Mouse (Mus musculus) cerebellum, adult 9-11 months (tissue): ENCODE data around the gene Nhsl2.

Experiments
- DNase-seq: peaks from one replicate; pipeline ENCODE4 v3.0.0; 2022

The Nhsl2 gene

GRCm38 (mm10) chrX:101907301-101907700 lies 58.1 kb downstream of the Nhsl2 start:
- DNase-seq, result no peak

DNA sequence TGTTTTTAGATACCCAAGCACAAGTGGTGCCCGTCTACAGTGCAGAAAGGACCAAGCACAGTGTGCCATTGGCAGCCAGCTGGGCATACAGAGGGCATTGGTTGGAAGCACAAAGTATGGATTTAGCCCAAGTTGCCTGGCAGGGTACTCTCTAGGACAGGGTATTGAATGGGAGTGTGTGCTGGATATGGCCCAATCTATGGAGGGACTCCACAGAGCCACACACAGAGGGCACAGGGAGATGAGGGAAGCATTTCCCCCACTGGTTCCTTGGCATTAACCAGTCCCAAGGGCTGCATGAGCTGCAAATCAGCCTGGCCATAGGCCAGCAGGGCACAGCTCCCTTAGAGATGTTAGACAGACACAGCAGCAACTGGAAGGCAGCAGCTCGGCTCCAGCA lies 79.9 kb downstream of the Nhsl2 start:
- peak; percentile 37 for DNase-seq

DNA sequence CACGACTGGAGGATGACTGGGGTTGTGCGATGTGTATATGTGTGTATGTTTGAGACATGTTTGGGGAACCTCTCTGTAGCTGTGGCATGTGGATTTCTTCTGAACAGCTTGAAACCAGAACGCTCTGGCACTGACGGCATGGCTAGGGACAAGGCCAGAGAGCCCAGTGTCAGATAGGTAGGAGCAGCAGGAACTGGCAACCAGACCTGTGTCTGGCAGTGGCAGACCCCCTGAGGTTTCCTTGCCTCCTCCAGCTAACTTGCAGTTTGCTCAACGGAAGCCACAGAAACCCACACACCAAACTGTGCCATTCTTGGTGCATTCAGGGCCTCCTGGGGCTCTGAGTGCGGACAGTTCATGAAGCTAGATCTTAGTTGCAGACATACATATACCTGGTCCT lies 81.1 kb downstream of the Nhsl2 start:
- peak; percentile 62 for DNase-seq

GRCm38 (mm10) chrX:101931016-101931415 lies 81.8 kb downstream of the Nhsl2 start:
- DNase-seq, result no peak

GRCm38 (mm10) chrX:101932244-101932643 lies 83.1 kb downstream of the Nhsl2 start:
- peak; percentile 88 for DNase-seq

GRCm38 (mm10) chrX:101933346-101933745 lies 84.2 kb downstream of the Nhsl2 start:
- DNase-seq, result peak; percentile 63

DNA sequence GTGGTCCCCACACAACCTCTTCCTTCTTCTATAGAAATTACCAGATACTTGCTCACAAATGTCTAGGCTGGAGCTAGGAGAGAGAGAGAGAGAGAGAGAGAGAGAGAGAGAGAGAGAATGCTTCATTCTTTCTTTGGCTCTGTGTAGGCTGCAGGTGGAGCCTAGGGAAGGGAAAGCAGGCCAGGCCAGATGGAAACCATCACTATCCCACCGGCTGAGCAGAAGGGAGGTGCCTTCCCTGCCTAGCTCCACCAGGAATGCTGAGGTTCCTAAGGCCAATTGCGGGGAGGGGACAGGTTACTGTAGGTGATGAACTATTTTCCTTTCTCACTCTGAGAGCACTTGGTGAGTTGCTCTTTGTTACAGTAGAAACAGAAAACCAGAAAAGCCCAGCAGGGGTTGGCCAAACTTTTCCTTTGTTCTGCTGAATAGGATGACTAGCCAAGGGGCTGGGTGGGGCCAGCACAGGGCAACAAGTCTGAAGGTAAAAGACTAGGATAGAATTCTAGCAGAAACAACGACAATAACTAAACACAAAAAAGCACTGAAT lies 86.2 kb downstream of the Nhsl2 start:
- peak; percentile 57 for DNase-seq

- peak; percentile 51 for DNase-seq
Measured at GRCm38 (mm10) chrX:101939486-101939885, 90.3 kb downstream of the Nhsl2 start.

DNA sequence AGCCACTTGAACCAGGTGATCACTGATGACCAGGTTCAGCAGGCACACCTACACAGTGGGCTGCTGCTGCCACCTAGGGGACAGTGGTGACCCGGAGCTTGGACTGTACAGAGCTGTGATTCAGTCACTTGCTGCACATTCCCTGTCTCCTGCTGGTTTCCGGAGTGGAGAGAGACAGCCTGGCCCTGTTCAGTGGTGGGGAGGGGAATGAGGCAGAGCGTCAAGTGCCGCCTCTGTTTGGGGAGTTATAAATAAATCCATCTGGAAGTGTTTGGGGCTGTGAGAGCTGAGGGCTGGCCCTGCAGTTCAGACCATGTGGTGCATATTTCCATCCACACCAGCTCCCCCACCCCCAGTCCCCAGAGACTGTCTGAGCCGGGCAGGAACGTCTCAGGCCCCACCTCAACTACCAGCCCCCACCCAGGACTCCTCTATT lies 93.3 kb downstream of the Nhsl2 start:
- peak; percentile 89 for DNase-seq

DNA sequence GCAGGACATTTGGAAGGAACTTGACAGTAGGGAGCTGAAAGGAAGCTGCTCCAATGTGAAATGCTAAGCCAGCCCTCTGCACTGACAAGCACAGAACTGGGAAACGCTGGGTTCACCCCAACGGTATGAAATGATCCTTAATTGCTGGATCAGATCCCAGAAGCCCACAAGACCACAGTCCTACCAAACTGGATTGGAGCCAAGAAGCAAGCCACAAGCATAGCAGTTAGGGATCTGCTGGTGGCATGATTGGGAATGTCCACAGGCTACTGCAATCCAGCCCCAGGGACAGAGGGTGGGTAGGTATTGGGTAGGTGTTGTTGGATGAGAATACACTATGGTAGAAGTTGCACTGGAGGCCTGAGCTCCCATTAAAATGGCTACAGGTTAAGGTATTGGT lies 94.6 kb downstream of the Nhsl2 start:
- DNase-seq, result no peak

DNA sequence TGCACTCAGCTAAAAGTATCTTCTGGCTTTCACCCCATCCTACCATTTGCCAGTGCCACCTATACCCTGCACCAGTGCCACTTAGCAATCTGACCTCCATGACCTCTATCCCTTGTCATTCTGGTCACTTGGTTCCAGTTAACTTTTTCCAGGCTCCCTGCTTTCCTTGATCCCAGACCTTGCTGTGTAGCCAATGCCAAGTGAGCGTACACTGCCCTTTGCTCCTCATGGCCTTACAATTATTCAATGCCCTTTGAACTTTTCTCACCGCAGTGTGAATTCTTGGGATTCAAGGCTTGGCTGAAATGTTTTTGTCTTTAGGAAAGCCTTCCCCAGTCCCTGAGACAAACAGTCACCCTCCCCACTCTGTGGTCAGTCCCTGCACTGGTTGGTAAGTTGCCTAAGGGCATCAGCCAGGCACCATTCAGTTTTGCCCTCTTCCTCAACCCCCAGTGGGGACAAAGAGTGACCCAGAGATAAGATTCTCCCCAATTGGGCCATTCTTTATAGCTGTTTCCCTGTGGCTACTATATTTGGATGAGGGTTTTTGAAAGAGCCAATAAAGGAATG lies 95.7 kb downstream of the Nhsl2 start:
- DNase-seq, result no peak

DNA sequence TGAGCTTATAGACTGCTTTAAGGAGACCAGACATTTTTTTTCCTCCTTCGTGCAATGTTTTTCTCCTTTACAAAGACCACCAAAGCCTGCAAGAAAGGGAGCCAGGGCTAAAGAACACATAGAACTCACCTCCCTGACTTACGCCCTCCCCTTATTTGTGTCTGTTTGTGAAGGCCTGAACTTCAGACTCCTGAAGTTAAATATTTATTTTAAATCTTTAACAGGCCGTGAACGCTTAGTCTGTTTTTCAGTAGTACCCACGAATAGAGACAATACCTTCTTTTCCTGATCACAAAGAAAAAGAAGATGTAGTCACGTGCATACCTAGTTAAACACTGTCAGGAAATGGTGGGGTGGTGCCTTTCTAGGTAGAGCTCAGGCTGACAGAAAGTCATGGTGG lies 103.3 kb downstream of the Nhsl2 start:
- no peak for DNase-seq

DNA sequence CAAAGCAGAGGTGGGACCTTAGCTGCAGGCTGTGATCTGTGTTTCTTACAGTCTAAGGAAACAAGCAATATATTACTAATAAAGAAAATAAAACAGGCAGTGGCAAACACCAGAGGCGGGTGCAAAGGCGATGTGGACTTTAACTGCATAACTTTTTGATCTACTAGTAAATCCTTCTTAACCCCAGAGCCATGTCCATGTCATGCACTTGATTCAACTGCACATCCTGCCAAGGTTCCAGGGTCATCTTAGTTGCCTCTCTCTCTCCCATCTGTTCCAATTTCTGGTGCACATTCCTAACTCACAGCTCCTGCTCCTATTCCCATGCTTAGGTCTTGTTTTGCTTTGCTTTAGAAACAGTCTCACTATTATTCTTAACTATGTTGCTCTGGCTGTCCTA lies 104.1 kb downstream of the Nhsl2 start:
- DNase-seq, result no peak

GRCm38 (mm10) chrX:101953787-101954491 lies 104.8 kb downstream of the Nhsl2 start:
- DNase-seq, result peak; percentile 86

DNA sequence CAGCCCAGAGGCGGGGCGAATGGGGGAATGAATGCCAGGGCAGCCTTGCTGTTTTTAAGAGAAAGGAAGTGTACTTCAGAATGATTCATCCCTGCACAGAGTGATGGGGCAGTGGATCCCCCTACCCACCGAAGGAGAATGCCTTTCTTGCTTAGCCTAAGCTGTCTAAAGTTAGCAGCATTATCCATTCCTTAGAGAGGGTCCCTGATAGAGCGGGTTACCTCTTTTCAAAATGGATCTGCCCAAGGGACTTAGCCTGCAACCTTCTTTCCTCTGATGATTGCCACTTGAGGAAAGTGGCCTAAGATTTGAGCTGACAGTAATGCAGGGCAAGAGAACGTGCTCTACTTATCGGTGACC lies 105.3 kb downstream of the Nhsl2 start:
- DNase-seq, result no peak

GRCm38 (mm10) chrX:101961848-101962247 lies 112.7 kb downstream of the Nhsl2 start:
- DNase-seq, result no peak

- DNase-seq, result no peak
Measured at GRCm38 (mm10) chrX:101963711-101964110, 114.5 kb downstream of the Nhsl2 start.

GRCm38 (mm10) chrX:101973028-101973427 lies 123.8 kb downstream of the Nhsl2 start:
- DNase-seq, result no peak

DNA sequence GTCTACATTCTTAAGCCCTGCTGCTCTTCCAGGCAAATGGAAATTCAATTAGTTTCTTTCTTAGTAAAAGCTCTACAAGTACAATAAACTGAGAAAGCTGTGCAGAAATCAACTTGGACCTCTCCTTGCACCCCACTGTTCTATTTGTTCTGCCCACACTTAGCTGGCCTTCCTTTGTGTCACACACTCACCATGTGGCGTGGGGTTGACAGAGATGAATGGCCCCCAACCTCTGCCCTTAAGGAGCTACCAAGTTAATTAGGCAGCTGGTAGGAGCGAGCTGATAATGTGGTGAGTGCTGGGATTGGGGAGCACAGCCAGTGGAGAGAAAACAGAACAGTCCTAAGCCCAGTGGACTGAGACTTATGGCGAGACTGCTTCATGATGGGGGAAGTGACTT lies 127.7 kb downstream of the Nhsl2 start:
- no peak for DNase-seq

DNA sequence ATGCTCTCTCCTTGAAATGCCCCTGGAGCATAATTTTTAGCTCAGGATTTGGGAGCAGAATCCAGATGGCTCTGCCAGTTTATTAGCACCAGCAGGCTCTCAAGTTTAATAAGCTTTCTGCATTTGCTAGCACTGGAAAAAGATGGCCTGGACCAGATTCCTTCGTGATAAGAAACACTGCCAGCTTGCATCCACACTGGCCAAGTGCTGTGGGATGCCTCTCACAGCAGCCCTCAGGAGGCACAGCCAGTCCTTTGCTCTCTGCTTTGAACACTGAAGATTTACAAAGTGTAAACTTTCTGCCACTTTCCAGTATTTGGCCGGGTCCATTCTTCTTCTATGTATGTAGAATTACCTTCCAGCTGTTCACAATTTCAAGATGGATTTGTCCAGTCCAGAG lies 129.7 kb downstream of the Nhsl2 start:
- DNase-seq, result no peak

GRCm38 (mm10) chrX:101979267-101979666 lies 130.1 kb downstream of the Nhsl2 start:
- no peak for DNase-seq

GRCm38 (mm10) chrX:101980586-101980985 lies 131.4 kb downstream of the Nhsl2 start:
- DNase-seq, result peak; percentile 69

DNA sequence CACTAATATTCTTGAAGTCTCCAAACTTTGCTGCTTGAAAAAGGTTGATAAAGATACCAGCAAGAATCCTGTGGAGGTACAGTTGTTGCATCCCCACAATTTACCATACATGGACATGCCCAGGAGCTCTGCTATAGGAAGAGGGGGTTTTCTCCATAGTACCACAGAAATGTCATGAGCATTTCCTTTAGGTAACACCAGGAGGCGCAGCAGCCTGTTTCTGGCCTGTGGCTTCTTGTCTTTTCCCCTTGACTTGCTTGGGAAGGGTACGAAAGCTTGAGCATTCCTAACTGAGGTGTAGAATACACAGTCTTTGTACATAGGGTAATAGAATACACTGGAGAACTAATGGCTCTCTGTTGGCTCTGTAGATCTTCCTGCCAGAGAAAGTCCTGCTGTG lies 132.3 kb downstream of the Nhsl2 start:
- no peak for DNase-seq

- no peak for DNase-seq
Measured at GRCm38 (mm10) chrX:101983638-101984037, 134.5 kb downstream of the Nhsl2 start.
